ENCODE assay signal across 8 mouse cellular contexts in the genomic region with DNA sequence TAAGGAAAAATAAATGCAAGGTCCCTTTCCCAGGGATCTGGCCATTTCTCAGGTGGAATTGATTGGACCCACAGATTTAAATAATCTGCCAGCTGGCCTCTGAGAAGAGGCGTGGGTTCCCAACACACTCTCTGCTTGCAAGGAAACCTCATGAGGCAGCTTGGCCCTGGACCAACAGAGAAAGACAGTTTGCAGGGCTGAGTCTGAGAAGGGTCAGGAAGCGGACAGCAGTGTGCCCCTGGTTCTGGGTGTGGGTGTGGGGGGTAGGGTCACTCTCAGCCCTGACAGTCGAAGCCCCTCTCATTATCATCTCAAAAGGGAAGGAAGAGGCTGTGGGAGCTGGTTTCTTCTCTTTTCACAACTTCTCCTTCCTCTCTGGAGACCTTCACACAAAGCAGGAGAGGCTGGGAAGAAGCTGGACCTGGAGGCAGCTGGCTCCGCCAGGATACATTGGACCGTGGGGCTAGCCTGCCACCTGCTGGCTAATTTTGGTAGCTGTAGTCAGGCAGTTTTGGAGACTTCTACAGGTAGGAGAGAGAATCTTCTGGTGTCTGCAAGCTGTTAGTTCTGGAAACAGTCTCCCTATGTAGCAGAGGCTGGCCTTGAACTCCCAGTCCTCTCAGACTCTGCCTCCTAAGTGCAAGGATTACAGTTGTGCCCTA. TPM values are rescaled to one million over a fixed set of nuclear protein-coding genes. Genes with fewer than 3 reads are reported as not detected.
DNase-seq lines count a peak whose midpoint lies in the region; ATAC-seq lines count a peak whose summit lies in the region.

No protein-coding gene starts in this region.

- peak; percentile 70 for DNase-seq in liver
- DNase-seq in embryo, embryonic 11.5 days (ENCODE audit: low read depth, low spot score) = peak; percentile 65
- peak; percentile 73 to 79 for DNase-seq in gastrocnemius, postnatal 4 days (ENCODE audit: low spot score in 2 of 2)
- peak; percentile 82 to 90 for DNase-seq in left cerebral cortex, postnatal 14 days (ENCODE audit: low spot score in 2 of 2)
- peak; percentile 13 to 66 for DNase-seq in spleen, adult 18-20 months

- no peak overlapping the region for H3K27ac ChIP-seq in liver, embryonic 12.5 days
- peak overlapping the region; percentile 26; the same call in 1 of the 2 replicates for H3K27ac ChIP-seq in intestine, embryonic 16.5 days (ENCODE audit: low read length)
- H3K27ac ChIP-seq in midbrain, embryonic 12.5 days (replicated peaks) = no peak overlapping the region

- H3K4me3 ChIP-seq in liver, embryonic 12.5 days = no peak overlapping the region
- no peak overlapping the region for H3K4me3 ChIP-seq in intestine, embryonic 16.5 days (ENCODE audit: low read length)
- H3K4me3 ChIP-seq in midbrain, embryonic 12.5 days = no peak overlapping the region

- H3K27me3 ChIP-seq in liver, embryonic 12.5 days (replicated peaks) = no peaks in the 10 kb centered on the region
- H3K27me3 ChIP-seq in intestine, embryonic 16.5 days (replicated peaks; ENCODE audit: control insufficient read depth, insufficient read depth, low read length) = no peaks in the 10 kb centered on the region
- no peaks in the 10 kb centered on the region for H3K27me3 ChIP-seq in midbrain, embryonic 12.5 days

- no peaks in the 10 kb centered on the region for H3K9me3 ChIP-seq in liver, embryonic 12.5 days (replicated peaks)
- H3K9me3 ChIP-seq in intestine, embryonic 16.5 days (ENCODE audit: control insufficient read depth, low read length) = no peaks in the 10 kb centered on the region
- H3K9me3 ChIP-seq in midbrain, embryonic 12.5 days = no peaks in the 10 kb centered on the region

- no peaks in the 10 kb centered on the region for H3K36me3 ChIP-seq in liver, embryonic 12.5 days
- H3K36me3 ChIP-seq in intestine, embryonic 16.5 days (ENCODE audit: control insufficient read depth, insufficient read depth, low read length) = no peaks in the 10 kb centered on the region
- no peaks in the 10 kb centered on the region for H3K36me3 ChIP-seq in midbrain, embryonic 12.5 days

- no peak overlapping the region for H3K4me2 ChIP-seq in liver, embryonic 12.5 days
- H3K4me2 ChIP-seq in intestine, embryonic 16.5 days (ENCODE audit: low read depth, low read length) = no peak overlapping the region
- H3K4me2 ChIP-seq in midbrain, embryonic 12.5 days (replicated peaks) = no peak overlapping the region

- intact Hi-C loops in left cerebral cortex, postnatal 14 days (cut with DNase I) = loop anchor here (1.0 to 10.0 kb wide), 3 partner anchors 279 to 496 kb away; no protein-coding TSS in a partner anchor

- WGBS in liver, embryonic 12.5 days (ENCODE audit: insufficient replicate concordance) = 21% methylated on average over 5 of the region's 5 CpGs
- WGBS in intestine, embryonic 16.5 days = 20% methylated on average over 5 of the region's 5 CpGs
- WGBS in midbrain, embryonic 12.5 days = 25% methylated on average over 5 of the region's 5 CpGs

- ATAC-seq in liver, embryonic 12.5 days = no peak
- ATAC-seq in intestine, embryonic 16.5 days = peak; percentile 79
- ATAC-seq in midbrain, embryonic 12.5 days (ENCODE audit: low FRiP score, low read depth) = peak; percentile 75

- no peak overlapping the region for H3K9ac ChIP-seq in liver, embryonic 12.5 days
- H3K9ac ChIP-seq in intestine, embryonic 16.5 days (ENCODE audit: low read depth, low read length) = no peak overlapping the region
- no peak overlapping the region; the same call in 1 of the 2 replicates for H3K9ac ChIP-seq in midbrain, embryonic 12.5 days (replicated peaks)

- no peaks in the 10 kb centered on the region for H3K4me1 ChIP-seq in liver, embryonic 12.5 days
- 0 out of 2 replicates have a peak, but pooled peaks cover 4% of the 10 kb centered on the region for H3K4me1 ChIP-seq in intestine, embryonic 16.5 days (ENCODE audit: control insufficient read depth, insufficient read depth, low read length)
- H3K4me1 ChIP-seq in midbrain, embryonic 12.5 days = peaks cover 10% of the 10 kb centered on the region; the same call in 1 of the 2 replicates

RNA-seq across cellular contexts. Expression of gene Syn3, which starts 35.0 kb away (rescaled TPM):
- polyA plus RNA-seq in liver, embryonic 12.5 days (2016; fragmentation: Nextera tagmentation; extraction: Ambion mirVana) = 0.42 and 0.57 TPM in 2 replicates
- total RNA-seq in gastrocnemius, postnatal 4 days (2021) = under 1 TPM; 0.26 to 0.47 TPM
- 2.3 and 2.9 TPM in 2 replicates for polyA plus RNA-seq in intestine, embryonic 16.5 days (2015; fragmentation: Nextera tagmentation; extraction: Ambion mirVana)
- 10 to 100 TPM; 29.9 to 32.0 TPM for total RNA-seq in left cerebral cortex, postnatal 14 days (2021)
- polyA plus RNA-seq in midbrain, embryonic 12.5 days (2016; fragmentation: Nextera tagmentation; extraction: Ambion mirVana) = 7.3 and 7.4 TPM in 2 replicates
